16 mouse cellular contexts compared by ENCODE assay signal in genomic region chr2:143708205-143708604, GRCm38 (mm10).
DNase-seq lines count a peak whose midpoint lies in the region.
"Had no signal": no experiment of that assay in that cellular context is flagged by ENCODE, and none has a peak within 500 bp of the region (broad histone marks: within the 10 kb centered on the region; RNA-seq: fewer than 3 reads in every experiment).

No protein-coding gene starts in this region.

- no peaks in the 10 kb centered on the region for H3K4me1 ChIP-seq in midbrain, embryonic 10.5 days
- H3K4me1 ChIP-seq: embryonic facial prominence, embryonic 10.5 days; embryonic facial prominence, embryonic 12.5 days; forebrain, embryonic 13.5 days; forebrain, embryonic 15.5 days had no signal

- no peak overlapping the region for H3K4me3 ChIP-seq in midbrain, embryonic 10.5 days
- H3K4me3 ChIP-seq: embryonic facial prominence, embryonic 10.5 days; embryonic facial prominence, embryonic 12.5 days; forebrain, embryonic 13.5 days; forebrain, embryonic 15.5 days had no signal

- H3K36me3 ChIP-seq in midbrain, embryonic 10.5 days: no peaks in the 10 kb centered on the region
- H3K36me3 ChIP-seq: embryonic facial prominence, embryonic 10.5 days; embryonic facial prominence, embryonic 12.5 days; forebrain, embryonic 15.5 days had no signal

- H3K9me3 ChIP-seq in midbrain, embryonic 10.5 days (replicated peaks): no peaks in the 10 kb centered on the region
- H3K9me3 ChIP-seq: embryonic facial prominence, embryonic 10.5 days; embryonic facial prominence, embryonic 12.5 days; forebrain, embryonic 13.5 days; forebrain, embryonic 15.5 days had no signal

- 84% methylated on average over 3 of the region's 3 CpGs for WGBS in midbrain, embryonic 10.5 days

- DNase-seq in cerebellum, adult 11-12 months: peak; percentile 52
- DNase-seq in cerebellum, adult 11 months: no peak
- DNase-seq in cerebellum, adult 9-10 months: peak; percentile 69
- DNase-seq in cerebellum, postnatal 14 days: no peak
- peak; percentile 88 for DNase-seq in brain, adult 2 months (ENCODE audit: low read depth, low spot score)
- peak; percentile 37 to 55 for DNase-seq in cerebellum, postnatal 25 days
- DNase-seq in left cerebral cortex, adult 18-20 months (ENCODE audit: low spot score in 2 of 2): no peak
- no peak for DNase-seq in midbrain, embryonic 10.5 days (ENCODE audit: low spot score)
- DNase-seq: adrenal gland, adult 2 months; adrenal gland, postnatal 10 days; adrenal gland, postnatal 25 days; forebrain, postnatal 0 days had no signal

- no peaks in the 10 kb centered on the region for H3K27me3 ChIP-seq in midbrain, embryonic 10.5 days (ENCODE audit: low read depth, poor library complexity, severe bottlenecking)
- H3K27me3 ChIP-seq: embryonic facial prominence, embryonic 12.5 days; forebrain, embryonic 13.5 days; forebrain, embryonic 15.5 days had no signal

- H3K27ac ChIP-seq in midbrain, embryonic 10.5 days (replicated peaks): no peak overlapping the region
- H3K27ac ChIP-seq: embryonic facial prominence, embryonic 10.5 days; embryonic facial prominence, embryonic 12.5 days; forebrain, embryonic 13.5 days; forebrain, embryonic 15.5 days had no signal

Comparison
In these comparisons a context has a peak if more than half of its experiments do, and no peak if none do; other contexts are left out.
1. DNase-seq: peak in cerebellum, adult 11-12 months (single experiment), cerebellum, adult 9-10 months (single experiment), brain, adult 2 months (single experiment) and cerebellum, postnatal 25 days (2 of 2); none in cerebellum, adult 11 months (single experiment), cerebellum, postnatal 14 days (0 of 2), left cerebral cortex, adult 18-20 months (0 of 2) and midbrain, embryonic 10.5 days (single experiment).